Comparison of ENCODE assay signal across 14 mouse cellular contexts in the genomic region with DNA sequence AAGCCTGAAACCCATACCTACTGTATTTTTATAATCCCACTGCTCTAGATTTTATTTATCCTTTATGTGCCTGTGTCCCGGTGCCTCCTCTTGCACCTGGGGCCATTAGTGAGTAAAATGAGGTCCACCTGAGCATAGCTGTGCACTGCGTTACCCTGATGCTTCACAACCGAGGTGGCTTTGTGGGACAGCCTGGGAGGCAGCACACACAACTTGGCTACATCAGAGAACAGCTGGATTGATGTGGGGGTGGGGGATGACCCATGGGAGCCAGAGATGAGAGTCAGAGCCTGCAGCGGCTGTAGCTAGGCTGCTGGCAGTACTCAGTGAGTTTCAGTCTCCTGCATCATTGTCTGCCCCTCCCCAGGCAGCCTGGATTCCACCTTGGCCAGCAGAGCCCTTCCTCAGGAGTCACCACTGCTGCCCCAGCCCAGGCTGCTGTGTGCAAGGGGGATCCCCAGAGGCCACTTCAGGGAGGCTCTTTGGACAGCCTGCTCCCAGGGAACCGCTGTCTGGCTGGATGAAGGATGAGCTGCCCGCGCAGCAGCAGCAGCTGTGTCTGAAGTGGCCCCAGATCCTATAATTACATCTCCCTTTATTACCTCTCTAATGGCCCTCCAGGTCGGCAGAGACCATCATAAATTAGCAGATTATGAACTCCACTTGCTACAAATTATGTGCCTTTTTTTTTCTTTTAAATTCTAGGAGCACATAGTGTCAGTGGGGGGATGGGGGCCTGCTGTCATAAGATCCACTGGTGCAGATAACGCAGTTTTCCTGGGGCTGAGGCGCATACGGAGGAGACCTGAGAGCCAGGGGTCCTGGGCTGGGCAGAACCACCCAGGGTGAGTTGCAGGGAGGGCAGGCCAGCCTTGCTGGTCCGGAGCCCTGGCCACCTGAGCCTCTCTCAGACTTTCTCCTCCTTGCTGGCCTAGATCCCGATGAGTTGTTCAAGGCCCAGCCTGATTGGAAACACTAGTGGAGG.
DNase-seq lines count a peak whose midpoint lies in the region; ATAC-seq and TF ChIP-seq lines count a peak whose summit lies in the region.
"Had no signal": no experiment of that assay in that cellular context is flagged by ENCODE, and none has a peak within 500 bp of the region (broad histone marks: within the 10 kb centered on the region; RNA-seq: fewer than 3 reads in every experiment).

No protein-coding gene starts in this region.

- H3K4me1 ChIP-seq in embryonic facial prominence, embryonic 14.5 days (ENCODE audit: control insufficient read depth, insufficient read depth, low read length) = no peaks in the 10 kb centered on the region
- H3K4me1 ChIP-seq in embryonic facial prominence, embryonic 10.5 days = peaks cover 13% of the 10 kb centered on the region
- H3K4me1 ChIP-seq in lung, postnatal 0 days (ENCODE audit: insufficient read depth, low read depth, low read length) = no peaks in the 10 kb centered on the region
- peaks cover 17% of the 10 kb centered on the region for H3K4me1 ChIP-seq in limb, embryonic 10.5 days
- 0 out of 2 replicates have a peak, but pooled peaks cover 9% of the 10 kb centered on the region for H3K4me1 ChIP-seq in neural tube, embryonic 14.5 days (ENCODE audit: control insufficient read depth, insufficient read depth, low read length)
- H3K4me1 ChIP-seq: liver, embryonic 12.5 days had no signal

- H3K27me3 ChIP-seq in embryonic facial prominence, embryonic 14.5 days (replicated peaks; ENCODE audit: control insufficient read depth, insufficient read depth, low read length) = no peaks in the 10 kb centered on the region
- no peaks in the 10 kb centered on the region for H3K27me3 ChIP-seq in embryonic facial prominence, embryonic 10.5 days (replicated peaks; ENCODE audit: low read depth, poor library complexity, severe bottlenecking)
- no peaks in the 10 kb centered on the region for H3K27me3 ChIP-seq in lung, postnatal 0 days (replicated peaks; ENCODE audit: insufficient read depth, low read length)
- H3K27me3 ChIP-seq in limb, embryonic 10.5 days (ENCODE audit: low read depth, poor library complexity, severe bottlenecking) = peaks cover 83% of the 10 kb centered on the region
- H3K27me3 ChIP-seq in neural tube, embryonic 14.5 days (ENCODE audit: control insufficient read depth, insufficient read depth, low read length) = no peaks in the 10 kb centered on the region
- H3K27me3 ChIP-seq: liver, embryonic 12.5 days had no signal

- DNase-seq in embryonic facial prominence, embryonic 14.5 days (ENCODE audit: low spot score) = no peak
- no peak for DNase-seq in embryonic facial prominence, embryonic 10.5 days (ENCODE audit: low spot score)
- no peak for DNase-seq in lung, postnatal 0 days (ENCODE audit: low spot score)
- no peak for DNase-seq in lung, postnatal 10 days
- peak; percentile 46 for DNase-seq in limb, embryonic 10.5 days (ENCODE audit: low spot score)
- DNase-seq in cerebellum, adult 9-10 months = no peak
- no peak for DNase-seq in layer of hippocampus, adult 9-10 months (ENCODE audit: low spot score)
- DNase-seq: cerebellum, postnatal 36 days; gastrocnemius, adult 2 months; kidney, postnatal 10 days had no signal

- TF ChIP-seq EP300 in lung, postnatal 0 days (IDR thresholded peaks at IDR 0.05) = no peak

- ATAC-seq in embryonic facial prominence, embryonic 14.5 days (ENCODE audit: low read depth) = peak; percentile 50; the same call in 1 of the 2 replicates
- 0 out of 2 replicates have a peak, but pooled peaks have one; percentile 17 for ATAC-seq in lung, postnatal 0 days
- ATAC-seq in neural tube, embryonic 14.5 days (ENCODE audit: low read depth) = peak; percentile 81
- ATAC-seq: liver, embryonic 12.5 days had no signal

- no peak overlapping the region for H3K4me3 ChIP-seq in embryonic facial prominence, embryonic 14.5 days (ENCODE audit: low read depth, low read length)
- no peak overlapping the region for H3K4me3 ChIP-seq in embryonic facial prominence, embryonic 10.5 days
- H3K4me3 ChIP-seq in lung, postnatal 0 days (ENCODE audit: low read depth, low read length) = no peak overlapping the region
- H3K4me3 ChIP-seq in limb, embryonic 10.5 days = no peak overlapping the region
- no peak overlapping the region for H3K4me3 ChIP-seq in neural tube, embryonic 14.5 days (ENCODE audit: low read depth, low read length)
- H3K4me3 ChIP-seq: gastrocnemius, adult 2 months; left cerebral cortex, adult 2 months; liver, embryonic 12.5 days had no signal

- no peak for TF ChIP-seq CTCF in lung, postnatal 0 days (IDR thresholded peaks at IDR 0.05)

- no peaks in the 10 kb centered on the region for H3K36me3 ChIP-seq in embryonic facial prominence, embryonic 14.5 days (ENCODE audit: control insufficient read depth, insufficient read depth, low read length)
- H3K36me3 ChIP-seq in embryonic facial prominence, embryonic 10.5 days (replicated peaks) = no peaks in the 10 kb centered on the region
- H3K36me3 ChIP-seq in lung, postnatal 0 days (ENCODE audit: insufficient read depth, low read length) = no peaks in the 10 kb centered on the region
- H3K36me3 ChIP-seq in limb, embryonic 10.5 days = no peaks in the 10 kb centered on the region
- H3K36me3 ChIP-seq in neural tube, embryonic 14.5 days (ENCODE audit: control insufficient read depth, insufficient read depth, low read length) = no peaks in the 10 kb centered on the region
- H3K36me3 ChIP-seq: G1E; liver, embryonic 12.5 days had no signal

- 33% methylated on average over 13 of the region's 13 CpGs for WGBS in embryonic facial prominence, embryonic 14.5 days
- WGBS in embryonic facial prominence, embryonic 10.5 days = 47% methylated on average over 13 of the region's 13 CpGs
- 38% methylated on average over 13 of the region's 13 CpGs for WGBS in lung, postnatal 0 days
- WGBS in limb, embryonic 10.5 days = 18% methylated on average over 13 of the region's 13 CpGs
- 20% methylated on average over 13 of the region's 13 CpGs for WGBS in neural tube, embryonic 14.5 days

- no peaks in the 10 kb centered on the region for H3K9me3 ChIP-seq in embryonic facial prominence, embryonic 14.5 days (ENCODE audit: control insufficient read depth, low read length)
- no peaks in the 10 kb centered on the region for H3K9me3 ChIP-seq in embryonic facial prominence, embryonic 10.5 days
- H3K9me3 ChIP-seq in lung, postnatal 0 days (ENCODE audit: low read length) = no peaks in the 10 kb centered on the region
- no peaks in the 10 kb centered on the region for H3K9me3 ChIP-seq in limb, embryonic 10.5 days (replicated peaks)
- no peaks in the 10 kb centered on the region for H3K9me3 ChIP-seq in neural tube, embryonic 14.5 days (ENCODE audit: control insufficient read depth, low read length)
- H3K9me3 ChIP-seq: G1E; liver, embryonic 12.5 days had no signal

- no peak overlapping the region for H3K27ac ChIP-seq in embryonic facial prominence, embryonic 14.5 days (replicated peaks; ENCODE audit: low read depth, low read length)
- no peak overlapping the region; the same call in 1 of the 2 replicates for H3K27ac ChIP-seq in embryonic facial prominence, embryonic 10.5 days (replicated peaks)
- no peak overlapping the region for H3K27ac ChIP-seq in lung, postnatal 0 days (ENCODE audit: low read length)
- no peak overlapping the region for H3K27ac ChIP-seq in limb, embryonic 10.5 days
- H3K27ac ChIP-seq in neural tube, embryonic 14.5 days (ENCODE audit: low read depth, low read length) = 0 out of 2 replicates have a peak overlapping the region, but pooled peaks have one; percentile 4
- H3K27ac ChIP-seq: gastrocnemius, adult 2 months; left cerebral cortex, adult 2 months; liver, embryonic 12.5 days had no signal

- no peak overlapping the region for H3K4me2 ChIP-seq in embryonic facial prominence, embryonic 14.5 days (ENCODE audit: low read depth, low read length)
- no peak overlapping the region for H3K4me2 ChIP-seq in lung, postnatal 0 days (replicated peaks; ENCODE audit: low read depth, low read length)
- H3K4me2 ChIP-seq in neural tube, embryonic 14.5 days (ENCODE audit: low read depth, low read length) = no peak overlapping the region
- H3K4me2 ChIP-seq: liver, embryonic 12.5 days had no signal

- H3K9ac ChIP-seq in embryonic facial prominence, embryonic 14.5 days (ENCODE audit: low read depth, low read length) = no peak overlapping the region
- no peak overlapping the region for H3K9ac ChIP-seq in lung, postnatal 0 days (replicated peaks; ENCODE audit: low read depth)
- H3K9ac ChIP-seq in neural tube, embryonic 14.5 days (replicated peaks; ENCODE audit: low read depth, low read length) = no peak overlapping the region
- H3K9ac ChIP-seq: liver, embryonic 12.5 days had no signal

Comparison
In these comparisons a context has a peak if more than half of its experiments do, and no peak if none do; other contexts are left out.
1. ATAC-seq: peak in every context shown above with its lines; median percentile 81 in neural tube, embryonic 14.5 days; 50 in embryonic facial prominence, embryonic 14.5 days; 17 in lung, postnatal 0 days.